Mouse (Mus musculus) liver, embryonic 14.5 days (tissue): Measurements from ENCODE around the gene Akt3.

ENCODE experiments used
- CTCF ChIP-seq: IDR thresholded peaks from 2 replicates; pipeline ENCODE4 v1.5.1; 2016; ENCODE audit warnings: antibody characterized with exemption, low read depth, control low read depth
- EP300 ChIP-seq: IDR thresholded peaks from 2 replicates; pipeline ENCODE4 v1.6.1; 2016; ENCODE audit warnings: antibody characterized with exemption, low read depth

GRCm38 (mm10) chr1:177175436-177175835 lies 82.6 kb downstream of the Akt3 start:
- TF ChIP-seq CTCF (no peak), EP300 (no peak)
